Mouse (Mus musculus) c-Kit-positive CD71-positive TER-119-positive erythroid progenitor cells, embryonic 14.5 days (primary cell): ENCODE measurements around the gene Grin1.
A peak's percentile ranks its signal among the peaks of the same experiment; 100 is the strongest.

ENCODE experiments used
- DNase-seq: peaks from one replicate; pipeline ENCODE4 v3.0.0-alpha.2; 2013; ENCODE audit warnings: low spot score

Gene Grin1

DNA sequence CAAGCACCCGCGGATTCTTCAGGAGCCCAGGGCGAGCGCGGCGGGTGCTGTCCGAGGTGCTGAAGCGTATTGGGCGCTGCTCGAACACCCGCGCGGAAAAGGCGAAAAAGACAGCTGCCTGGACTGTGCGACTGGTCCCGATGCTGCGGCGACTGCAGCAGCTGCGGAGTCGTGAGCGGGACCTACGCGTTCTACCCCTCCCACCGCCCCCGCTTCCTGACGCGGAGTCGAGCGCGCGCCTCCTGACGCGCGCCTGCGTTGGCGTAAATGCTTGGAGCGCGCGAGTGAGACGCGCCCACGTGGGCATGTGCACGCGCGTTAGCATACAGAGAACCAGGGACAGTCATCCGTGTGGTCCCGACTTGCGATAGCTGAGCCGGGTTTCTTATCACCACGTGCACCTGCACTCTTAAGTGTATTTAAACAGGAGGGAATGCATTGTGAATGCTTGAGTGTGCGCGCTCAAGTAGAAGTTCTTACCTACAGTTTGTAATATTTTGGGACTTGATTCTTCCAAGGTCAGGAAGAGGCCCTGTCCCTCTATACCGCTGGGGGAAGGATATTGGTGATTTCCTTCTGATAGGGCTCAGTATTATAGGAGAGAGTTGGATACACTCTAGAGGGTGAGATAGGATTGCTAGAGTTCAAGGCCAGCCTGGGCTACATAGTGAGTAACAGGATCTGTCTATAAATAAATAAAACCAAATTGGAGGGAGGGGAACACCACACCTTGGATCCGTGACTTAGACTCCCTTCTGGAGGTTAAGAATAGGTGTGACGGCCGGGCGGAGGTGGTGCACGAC is at the start of gene Grin1:
Gene Grin1, minus strand, starts transcription at position 217 of the 803 bp plus-strand sequence.
- DNase-seq = peak; percentile 59

DNA sequence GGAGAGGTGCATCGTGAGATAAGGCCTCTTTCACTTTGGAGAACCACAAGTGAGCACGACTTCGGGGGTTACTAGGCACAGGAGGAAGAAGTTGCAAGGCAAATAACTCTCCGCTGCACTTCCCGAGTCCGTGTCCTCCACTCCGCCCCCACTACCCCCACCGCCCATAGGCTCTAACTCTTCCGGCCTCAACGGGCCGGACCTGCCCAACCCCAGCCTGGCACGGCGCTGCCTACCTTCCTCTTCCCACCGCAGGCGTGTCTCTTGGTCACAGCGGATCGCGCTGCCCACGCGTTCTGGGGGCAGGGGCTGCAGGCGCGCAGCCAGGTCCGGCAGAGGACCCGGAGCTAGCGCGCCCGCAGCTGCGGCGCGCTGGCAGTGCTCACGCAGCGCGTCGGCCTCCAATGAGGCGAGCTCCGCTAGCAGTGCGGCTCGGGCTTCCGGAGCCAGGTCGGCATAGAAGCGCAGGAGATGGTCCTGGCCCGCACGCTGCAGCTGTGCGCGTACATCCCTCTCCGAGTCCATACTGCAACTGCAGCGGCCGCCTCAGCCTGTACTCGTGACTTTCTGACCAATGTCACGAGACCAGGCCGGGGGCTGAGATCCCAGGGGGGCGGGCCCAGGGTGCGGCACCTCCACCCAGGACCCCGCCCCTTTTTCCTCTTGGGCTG is 46.2 kb upstream of the Grin1 start, which contains the start of gene Uap1l1:
Gene Uap1l1, minus strand, starts transcription at position 592 of the 671 bp plus-strand sequence.
- no peak for DNase-seq

DNA sequence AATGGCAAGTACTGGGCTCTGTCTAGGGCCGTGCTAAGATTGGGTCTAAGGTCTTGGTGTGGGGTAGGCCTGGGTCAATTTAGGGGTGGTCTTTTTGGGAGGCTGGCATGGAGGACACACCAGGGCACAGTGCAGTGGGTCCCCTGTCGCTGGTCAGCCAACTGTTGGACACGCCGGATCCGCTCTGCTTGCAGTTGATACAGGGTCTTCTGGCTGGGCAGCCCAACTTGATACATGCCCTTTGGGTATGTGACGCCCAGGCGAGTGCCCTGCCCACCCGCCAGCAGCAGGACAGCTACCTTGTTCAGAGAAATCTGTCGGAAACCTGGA is 45.7 kb upstream of the Grin1 start:
- DNase-seq = no peak

GRCm38 (mm10) chr2:25364313-25364712 is 45.3 kb upstream of the Grin1 start:
- no peak for DNase-seq

- DNase-seq = no peak
Observed at GRCm38 (mm10) chr2:25363478-25364178, 44.6 kb upstream of the Grin1 start.

- DNase-seq = no peak
Observed at GRCm38 (mm10) chr2:25359848-25360247, 40.9 kb upstream of the Grin1 start.

DNA sequence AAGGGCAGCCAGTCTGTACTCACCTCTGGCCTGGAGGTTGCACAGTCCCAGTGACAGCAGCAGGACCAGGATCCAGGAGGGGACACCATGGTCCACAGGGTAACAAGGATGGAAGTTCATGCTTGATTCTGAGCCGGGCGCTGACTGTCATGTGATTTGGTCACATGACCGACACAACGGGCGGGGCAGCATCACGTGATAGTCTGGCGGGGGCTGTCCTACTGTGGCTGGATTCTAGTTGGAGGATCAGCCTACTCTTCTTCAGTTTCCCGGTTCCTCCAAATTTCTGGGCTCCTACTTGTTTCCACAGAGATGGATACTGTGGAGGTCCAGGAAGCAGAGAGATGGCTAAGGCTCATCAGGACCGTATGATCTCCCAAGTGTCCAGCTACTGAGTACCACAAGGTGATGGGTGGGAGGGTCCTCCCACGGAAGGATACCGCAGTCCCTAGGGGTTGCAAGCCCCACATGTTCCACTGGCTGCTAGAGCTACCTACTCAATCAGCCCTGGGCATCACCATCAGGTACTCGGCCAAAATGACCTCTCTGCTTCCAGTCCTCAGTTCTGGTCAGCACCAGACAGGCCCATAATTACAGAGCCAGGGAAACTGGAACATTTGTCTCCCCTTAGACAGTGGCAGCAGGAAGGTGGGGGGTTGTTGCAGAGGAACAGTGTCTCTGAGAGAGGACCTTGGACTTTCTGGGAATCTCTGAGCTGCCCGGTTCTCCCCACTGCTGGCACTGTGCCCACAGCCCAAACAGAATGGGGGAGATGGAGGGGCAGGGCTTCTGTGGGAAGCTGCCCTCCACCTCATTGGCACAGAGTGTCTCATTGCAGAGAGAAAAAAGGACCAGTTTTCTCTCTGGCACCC is 37.5 kb upstream of the Grin1 start, which contains the start of gene Dpp7:
Gene Dpp7, minus strand, starts transcription at position 152 of the 872 bp plus-strand sequence.
- DNase-seq = peak; percentile 89

- DNase-seq = no peak
Observed at GRCm38 (mm10) chr2:25355419-25356066, 36.6 kb upstream of the Grin1 start.

GRCm38 (mm10) chr2:25354211-25354610 is 35.2 kb upstream of the Grin1 start:
- DNase-seq = no peak

DNA sequence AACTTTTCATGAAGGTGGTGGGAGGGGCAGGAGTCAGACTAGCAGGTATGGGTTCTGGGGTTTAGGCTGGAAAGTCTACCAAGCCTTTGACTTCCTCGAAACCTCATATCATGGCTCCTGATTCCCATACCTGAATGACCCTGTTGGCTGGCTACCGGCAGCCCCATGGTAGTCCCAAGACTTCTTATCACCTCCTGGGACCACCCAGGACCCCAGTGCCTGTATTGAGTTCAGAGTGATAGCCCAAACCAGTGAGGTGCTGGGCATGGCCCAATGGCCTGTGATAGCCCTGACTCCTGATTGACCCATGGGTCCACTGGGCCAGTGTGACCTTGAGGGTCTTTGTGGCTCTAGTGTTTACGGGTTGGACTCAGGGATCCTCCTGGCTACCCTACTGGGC is 31.7 kb upstream of the Grin1 start:
- DNase-seq = no peak

DNA sequence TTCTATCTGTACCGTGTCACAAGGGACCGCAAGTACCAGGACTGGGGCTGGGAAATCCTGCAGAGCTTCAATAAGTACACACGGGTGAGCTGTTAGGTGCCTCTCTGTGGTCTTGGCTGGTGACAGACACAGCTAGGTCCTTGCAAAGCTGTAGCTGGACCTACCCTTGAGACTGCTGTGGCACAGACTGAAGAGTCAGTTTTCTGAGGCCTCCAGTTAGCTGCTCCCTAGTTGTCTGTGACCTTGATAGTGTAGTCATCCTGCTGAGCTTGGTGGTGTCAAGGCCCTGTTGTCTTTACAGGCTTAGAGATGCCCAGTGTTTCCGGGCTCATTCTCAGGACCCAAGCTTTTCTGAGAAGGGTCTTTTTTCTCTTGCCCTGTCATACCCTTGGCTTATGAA is 30.5 kb upstream of the Grin1 start:
- no peak for DNase-seq

- no peak for DNase-seq
Observed at GRCm38 (mm10) chr2:25348162-25348561, 29.2 kb upstream of the Grin1 start.

- DNase-seq = no peak
Observed at GRCm38 (mm10) chr2:25338303-25338702, 19.3 kb upstream of the Grin1 start.

DNA sequence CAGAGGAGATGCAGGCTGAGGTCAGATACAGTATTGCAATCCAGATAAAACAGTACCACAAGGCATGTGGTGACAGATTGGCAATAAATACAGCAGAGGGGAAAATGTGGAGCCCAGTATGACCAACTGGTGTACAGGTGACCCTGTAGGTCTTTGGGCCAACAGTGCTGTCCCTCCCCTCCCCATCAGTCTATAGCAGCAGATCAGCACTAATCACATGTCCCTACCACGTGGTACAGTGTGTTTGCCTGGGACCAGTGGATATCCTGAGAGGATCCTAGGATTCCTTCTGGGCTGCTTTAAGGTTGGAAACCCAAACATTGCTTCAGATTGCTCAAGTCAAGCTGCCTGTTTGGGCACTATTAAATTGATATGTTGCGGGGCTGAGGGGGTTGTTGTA is 14.6 kb upstream of the Grin1 start:
- DNase-seq = no peak

DNA sequence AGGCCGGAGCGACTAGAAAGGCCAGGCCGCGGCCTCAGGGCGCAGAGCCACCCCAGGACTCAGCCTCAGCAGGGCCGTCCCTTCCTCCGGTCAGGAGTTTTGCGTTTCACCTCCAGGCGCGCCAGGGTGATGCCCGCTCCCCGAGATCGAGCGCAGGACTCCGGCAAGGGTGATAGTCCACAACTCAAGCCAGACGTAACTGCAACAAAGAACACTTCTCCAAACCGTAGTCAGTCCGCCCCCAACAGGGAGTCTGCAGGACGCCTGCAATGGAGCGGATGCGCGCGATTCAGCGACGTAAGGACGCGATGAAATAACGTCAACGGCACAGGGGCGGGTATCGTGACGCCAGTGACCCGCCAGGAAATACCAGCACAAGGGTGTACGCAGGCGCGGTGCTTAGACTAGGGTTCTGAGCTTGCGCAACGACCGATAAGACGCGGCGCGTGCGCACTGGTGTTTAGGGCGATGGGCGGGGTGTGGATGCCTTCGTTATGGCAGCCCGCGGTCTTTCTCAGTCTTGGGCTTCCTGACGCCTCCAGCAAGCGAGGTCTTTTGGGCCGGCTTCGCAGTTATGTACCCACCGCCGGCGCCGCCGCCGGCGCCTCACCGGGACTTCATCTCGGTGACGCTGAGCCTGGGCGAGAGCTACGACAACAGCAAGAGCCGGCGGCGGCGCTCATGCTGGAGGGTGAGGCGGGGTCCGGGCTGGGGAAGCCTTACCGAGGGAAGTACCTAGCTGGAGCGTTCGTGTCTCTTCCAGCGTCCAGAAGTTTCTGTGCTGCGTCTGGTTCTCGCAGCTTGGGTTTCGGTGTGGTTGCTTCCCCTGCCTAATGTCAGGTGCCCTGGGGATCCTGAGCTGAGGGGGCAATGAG is 13.5 kb upstream of the Grin1 start, which contains the start of gene Man1b1:
Gene Man1b1, plus strand, starts transcription at position 53 of the 875 bp plus-strand sequence.
- peak; percentile 99 for DNase-seq

- DNase-seq = no peak
Observed at GRCm38 (mm10) chr2:25331470-25331869, 12.5 kb upstream of the Grin1 start.

DNA sequence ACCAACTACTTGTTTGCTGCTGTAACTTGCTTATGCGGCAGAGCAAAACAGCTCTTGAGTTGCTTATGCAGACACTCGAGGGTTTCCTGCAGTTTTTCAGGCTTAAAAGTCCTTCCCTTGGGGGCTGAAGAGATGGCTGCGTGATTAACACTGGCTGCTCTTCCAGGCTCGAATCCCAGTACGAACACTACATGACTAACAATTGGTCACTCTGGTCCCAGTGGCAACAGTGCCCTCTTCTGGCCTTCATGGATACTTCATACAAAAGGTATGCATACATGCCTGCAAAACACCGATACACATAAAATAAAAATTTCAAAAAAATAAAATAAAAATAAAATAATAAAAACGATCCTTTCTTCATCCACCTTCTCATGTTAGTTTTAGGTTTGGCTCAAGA is 9.5 kb upstream of the Grin1 start:
- peak; percentile 47 for DNase-seq

DNA sequence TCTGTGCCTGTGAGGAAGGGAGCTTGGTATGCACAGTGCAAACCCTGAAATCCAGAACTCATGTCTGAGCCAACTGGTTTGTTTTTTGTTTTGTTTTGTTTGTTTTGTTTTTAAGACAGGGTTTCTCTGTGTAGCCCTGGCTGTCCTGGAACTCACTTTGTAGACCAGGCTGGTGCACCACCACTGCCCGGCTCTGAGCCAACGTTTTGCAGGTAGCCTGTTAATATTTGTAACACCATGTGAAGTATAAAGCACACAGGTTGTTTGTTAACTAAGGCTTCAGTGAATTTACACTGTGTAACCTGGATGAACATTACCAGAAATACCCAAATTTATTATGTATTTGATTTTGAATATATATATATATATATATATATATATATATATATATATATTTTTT is 7.0 kb upstream of the Grin1 start:
- no peak for DNase-seq

DNA sequence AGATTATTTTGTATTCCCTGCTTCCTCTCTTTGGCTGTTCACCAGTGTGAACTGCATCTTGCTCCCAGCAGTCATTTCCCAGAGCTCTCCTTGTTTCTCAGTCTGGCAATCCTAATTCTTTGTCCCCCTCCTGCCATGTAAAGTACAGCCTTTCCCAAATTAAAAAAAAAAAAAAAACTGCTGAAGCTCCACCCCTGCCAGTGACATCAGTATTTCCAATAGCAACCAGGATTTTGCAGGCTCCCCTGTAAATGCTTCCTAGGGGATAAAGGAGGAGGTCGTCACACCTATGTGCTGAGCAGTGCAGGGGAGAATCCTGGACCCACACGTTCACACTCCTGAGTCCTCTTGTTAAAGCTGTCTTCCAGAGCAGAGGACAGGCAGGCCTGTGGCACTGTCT is 1.1 kb upstream of the Grin1 start:
- DNase-seq = no peak
